Mouse (Mus musculus): ENCODE measurements around the gene Gipc1.

Gene Gipc1

DNA sequence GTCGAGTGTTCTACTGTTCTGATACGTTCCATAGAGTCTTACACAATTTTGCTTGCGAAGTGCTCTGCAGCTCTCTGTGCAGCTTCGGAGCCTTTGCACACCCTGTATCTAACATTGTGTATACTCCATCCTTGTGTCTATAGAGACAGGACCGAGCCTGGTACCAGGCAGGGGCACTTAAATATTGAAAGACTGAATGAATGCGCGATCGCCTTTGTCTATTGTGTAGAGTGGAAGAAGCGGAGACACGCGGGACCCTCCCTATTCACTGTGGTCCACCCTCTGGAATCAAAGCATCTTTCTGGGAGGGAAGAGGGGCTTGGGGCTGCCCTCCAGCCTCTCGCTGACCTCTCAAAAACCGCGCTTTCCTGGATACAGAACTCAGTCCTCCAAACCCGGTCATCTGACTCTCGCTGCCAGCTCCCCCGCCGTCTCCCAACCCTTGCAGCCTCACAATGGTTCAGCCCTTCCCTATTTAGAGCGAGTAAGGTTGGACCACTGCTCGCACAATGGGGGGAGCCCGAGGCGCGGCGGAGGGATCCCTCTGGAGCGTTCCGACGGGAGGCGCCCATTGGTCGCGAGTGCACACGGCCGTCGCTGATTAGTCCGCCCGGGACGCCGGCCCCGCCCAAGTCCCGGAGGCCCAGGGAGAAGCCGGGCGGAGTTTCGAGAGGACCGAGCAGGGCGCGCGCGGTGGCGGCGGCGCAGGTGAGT lies at the start of gene Gipc1:
Gene Gipc1, plus strand, starts transcription at position 648 of the 714 bp plus-strand sequence.
- DNase-seq (ENCODE audit: low spot score in 2 of 2), result peak; percentile 98

- DNase-seq (ENCODE audit: low spot score in 2 of 2), result peak; percentile 100
Observed at GRCm38 (mm10) chr8:83607661-83608397, 44.6 kb upstream of the Gipc1 start, which contains the start of the genes Tecr and Dnajb1. TSS of gene Tecr (minus strand) at chr8:83607971. TSS of gene Dnajb1 (plus strand) at chr8:83608193.

DNA sequence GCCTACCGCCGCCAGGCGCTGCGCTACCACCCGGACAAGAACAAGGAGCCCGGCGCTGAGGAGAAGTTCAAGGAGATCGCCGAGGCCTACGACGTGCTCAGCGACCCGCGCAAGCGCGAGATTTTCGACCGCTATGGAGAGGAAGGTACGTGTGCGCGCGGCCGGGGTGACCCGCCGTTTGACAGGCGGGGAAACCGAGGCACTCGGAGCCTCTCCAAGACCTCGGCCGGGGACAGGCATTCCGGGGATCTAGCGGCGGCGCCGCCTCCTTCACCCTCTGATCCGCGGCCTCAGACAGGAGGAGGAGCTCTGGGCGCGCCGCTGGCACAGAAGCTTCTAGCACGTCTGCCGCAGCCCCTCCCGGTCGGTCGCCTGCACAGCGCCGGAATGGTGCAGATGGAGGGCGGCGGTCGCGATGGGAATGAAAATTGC lies 44.1 kb upstream of the Gipc1 start:
- peak; percentile 86 to 90 for DNase-seq (ENCODE audit: low spot score in 2 of 2)

GRCm38 (mm10) chr8:83609086-83609485 lies 43.4 kb upstream of the Gipc1 start:
- no peak for DNase-seq (ENCODE audit: low spot score in 2 of 2)

GRCm38 (mm10) chr8:83609547-83610180 lies 42.8 kb upstream of the Gipc1 start:
- DNase-seq (ENCODE audit: low spot score in 2 of 2), result no peak

DNA sequence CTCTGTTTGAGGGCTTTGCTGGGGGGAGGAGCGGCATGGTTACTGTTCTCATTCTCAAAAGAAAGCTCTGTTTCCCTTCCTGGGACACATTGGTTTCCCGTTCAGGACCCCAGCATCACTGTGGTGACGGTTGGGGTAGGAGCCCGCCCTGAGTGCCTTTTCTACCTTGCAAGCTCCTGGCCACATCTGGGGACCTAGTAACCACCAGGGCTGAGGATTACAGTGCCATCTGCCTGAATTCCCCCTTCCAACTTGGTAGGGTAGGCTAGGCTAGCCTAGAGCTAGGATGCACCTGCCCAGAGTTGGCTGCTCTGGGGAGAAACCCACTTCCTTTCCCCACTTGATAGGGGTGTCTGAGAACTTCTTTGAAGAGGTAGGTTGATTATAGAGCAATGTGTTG lies 40.6 kb upstream of the Gipc1 start:
- DNase-seq (ENCODE audit: low spot score in 2 of 2), result no peak

DNA sequence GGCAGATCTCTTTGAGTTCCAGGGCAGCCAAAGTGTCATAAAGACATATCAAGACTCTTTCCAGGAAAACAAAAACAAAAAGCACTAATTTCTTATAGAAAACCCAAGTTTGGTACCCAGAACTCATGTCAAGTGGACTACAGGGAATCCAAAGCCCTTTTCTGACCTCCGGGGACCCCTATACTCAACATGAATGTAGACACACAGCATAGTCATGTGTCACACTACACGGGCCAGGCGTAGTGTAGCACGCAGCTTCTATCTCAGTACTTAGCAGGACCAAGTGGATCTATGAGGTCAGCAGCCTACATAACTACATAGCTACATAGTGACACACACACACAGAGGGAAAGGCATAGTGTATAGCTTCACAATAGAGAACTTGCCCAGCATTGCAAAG lies 38.8 kb upstream of the Gipc1 start:
- no peak for DNase-seq (ENCODE audit: low spot score in 2 of 2)

GRCm38 (mm10) chr8:83616625-83617024 lies 35.9 kb upstream of the Gipc1 start:
- no peak for DNase-seq (ENCODE audit: low spot score in 2 of 2)

- no peak for DNase-seq (ENCODE audit: low spot score in 2 of 2)
Observed at GRCm38 (mm10) chr8:83617111-83617510, 35.4 kb upstream of the Gipc1 start.

DNA sequence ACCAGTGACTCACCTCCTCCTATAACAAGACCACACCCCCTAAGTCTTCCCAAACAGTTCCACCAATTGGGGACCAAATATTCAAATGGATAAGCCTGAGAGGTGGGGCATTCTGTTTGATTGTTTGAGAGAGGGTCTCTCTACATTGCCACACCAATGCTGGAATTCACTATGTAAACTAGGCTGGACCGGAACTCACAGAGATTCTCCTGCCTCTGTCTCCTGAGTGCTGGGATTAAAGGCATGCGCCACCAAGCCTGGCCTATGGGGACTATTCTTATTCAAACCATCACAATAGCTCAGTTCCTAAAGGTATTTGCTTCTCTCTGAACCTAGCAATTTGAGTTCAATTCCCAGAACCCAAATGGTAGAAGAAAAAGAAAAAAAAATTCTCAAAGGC lies 33.9 kb upstream of the Gipc1 start:
- no peak for DNase-seq (ENCODE audit: low spot score in 2 of 2)

- DNase-seq (ENCODE audit: low spot score in 2 of 2), result no peak
Observed at GRCm38 (mm10) chr8:83619568-83620285, 32.8 kb upstream of the Gipc1 start.

- no peak for DNase-seq (ENCODE audit: low spot score in 2 of 2)
Observed at GRCm38 (mm10) chr8:83621691-83622388, 30.6 kb upstream of the Gipc1 start.

GRCm38 (mm10) chr8:83622389-83622989 lies 30.0 kb upstream of the Gipc1 start:
- DNase-seq (ENCODE audit: low spot score in 2 of 2), result peak; percentile 93 to 95

GRCm38 (mm10) chr8:83623549-83623948 lies 28.9 kb upstream of the Gipc1 start:
- no peak for DNase-seq (ENCODE audit: low spot score in 2 of 2)

DNA sequence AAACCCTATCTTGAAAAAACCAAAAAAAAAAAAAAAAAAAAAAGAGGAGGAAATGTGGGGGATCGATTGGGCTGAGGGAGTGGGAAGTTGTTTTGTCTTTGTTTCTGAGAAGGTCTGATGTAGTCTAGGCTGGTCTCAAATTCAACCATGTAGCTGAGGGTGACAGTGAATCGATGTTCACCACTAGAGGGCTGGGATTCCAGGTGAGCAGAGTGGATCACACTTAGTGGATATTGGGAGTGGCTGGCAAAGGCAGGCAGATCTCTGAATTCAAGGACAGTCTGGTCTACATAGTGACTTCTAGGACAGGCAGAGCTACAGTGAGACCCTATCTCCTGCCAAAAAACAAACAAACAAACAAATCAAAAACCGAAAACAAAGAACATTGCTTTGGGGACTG lies 27.7 kb upstream of the Gipc1 start:
- DNase-seq (ENCODE audit: low spot score in 2 of 2), result peak in 1 of 2 experiments; percentile 40

DNA sequence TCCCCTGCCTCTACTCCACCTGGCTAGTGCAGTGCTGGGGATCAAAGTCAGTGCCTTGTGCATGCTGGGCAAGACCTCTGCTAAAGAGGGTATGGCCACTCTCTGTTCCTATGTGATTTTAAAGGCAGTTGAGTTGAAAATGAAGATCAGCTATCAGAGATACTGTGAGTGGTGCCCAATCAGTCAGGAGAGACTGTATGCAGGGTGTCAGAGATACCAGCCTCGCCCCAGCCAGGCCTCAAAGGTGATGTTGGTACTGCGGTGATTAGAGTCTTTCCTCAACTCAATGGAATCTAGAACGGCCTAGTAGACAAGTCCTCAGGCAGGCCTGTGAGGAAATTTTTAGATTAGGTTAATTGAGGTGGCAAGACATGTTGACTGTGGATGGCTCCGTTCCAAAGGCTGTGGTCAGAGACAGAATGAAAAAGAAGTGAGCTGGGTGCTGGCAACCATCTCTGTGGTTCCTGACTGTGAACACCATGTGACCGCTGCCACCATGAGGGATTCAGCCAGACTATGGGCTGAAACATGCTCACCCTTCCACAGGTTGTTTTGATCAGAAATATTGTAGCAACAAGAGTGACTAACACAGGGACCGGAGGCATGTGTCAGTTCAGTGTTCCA lies 26.7 kb upstream of the Gipc1 start:
- DNase-seq (ENCODE audit: low spot score in 2 of 2), result no peak

GRCm38 (mm10) chr8:83632083-83632707 lies 20.3 kb upstream of the Gipc1 start:
- DNase-seq (ENCODE audit: low spot score in 2 of 2), result no peak

GRCm38 (mm10) chr8:83638856-83639255 lies 13.6 kb upstream of the Gipc1 start:
- no peak for DNase-seq (ENCODE audit: low spot score in 2 of 2)

- no peak for DNase-seq (ENCODE audit: low spot score in 2 of 2)
Observed at GRCm38 (mm10) chr8:83639649-83640048, 12.8 kb upstream of the Gipc1 start.

- DNase-seq (ENCODE audit: low spot score in 2 of 2), result no peak
Observed at GRCm38 (mm10) chr8:83647511-83647910, 5.0 kb upstream of the Gipc1 start.

Measured in right cerebral cortex, postnatal 10 days (tissue).